Mouse (Mus musculus) megakaryocyte, embryonic 14.5 days (primary cell): ENCODE data around the gene Tln1. TPM values are rescaled to one million over a fixed set of nuclear protein-coding genes. Genes with fewer than 3 reads are reported as not detected.

Experiments used
- H3K27me3 ChIP-seq: replicated peaks from 2 replicates; pipeline ENCODE3; 2012; ENCODE audit warnings: inconsistent platforms
- H3K36me3 ChIP-seq: replicated peaks from 2 replicates; pipeline ENCODE3; 2012; ENCODE audit warnings: low read length, inconsistent platforms, mixed read lengths
- H3K4me1 ChIP-seq: 2 replicates; pipeline ENCODE4 v1.6.1; 2012; ENCODE audit warnings: inconsistent platforms
- H3K4me3 ChIP-seq: replicated peaks from 2 replicates; pipeline ENCODE3; 2012; ENCODE audit warnings: moderate library complexity, mild to moderate bottlenecking, inconsistent platforms
- H3K9me3 ChIP-seq: 2 replicates; pipeline ENCODE4 v1.6.1; 2012; ENCODE audit warnings: inconsistent platforms
- FLI1 ChIP-seq: IDR thresholded peaks from 2 replicates; pipeline ENCODE4 v1.6.1; 2012; ENCODE audit warnings: low read length, inconsistent platforms, mixed read lengths
- GATA1 ChIP-seq: IDR thresholded peaks from 3 replicates; pipeline ENCODE4 v1.6.1; 2012; ENCODE audit warnings: mixed read lengths, low read length, inconsistent platforms, borderline replicate concordance
- polyA plus RNA-seq: library from polyadenylated mRNA; stranded (reverse); fragments of >175 nt; gene quantifications from 2 replicates; pipeline ENCODE4 v1.2.3, GENCODE M21; 2012; ENCODE audit warnings: low replicate concordance; ENCODE audit not compliant: insufficient read depth

Gene Tln1
- polyA plus RNA-seq, 1 experiment = 823 TPM

GRCm38 (mm10) chr4:43482591-43482990 lies 79.9 kb downstream of the Tln1 start:
- Histone ChIP-seq H3K9me3 (peaks cover 6% of the 10 kb centered on the region; the same call in 1 of the 2 replicates), H3K4me1 (peaks cover 48% of the 10 kb centered on the region), H3K27me3 (peaks cover 17% of the 10 kb centered on the region), H3K4me3 (peak overlapping the region; percentile 82), H3K36me3 (no peaks in the 10 kb centered on the region)
- TF ChIP-seq GATA1 (no peak), FLI1 (no peak)

GRCm38 (mm10) chr4:43481894-43482456 lies 80.5 kb downstream of the Tln1 start:
- Histone ChIP-seq H3K4me1 (peaks cover 48% of the 10 kb centered on the region), H3K36me3 (no peaks in the 10 kb centered on the region), H3K27me3 (peaks cover 17% of the 10 kb centered on the region), H3K4me3 (peak overlapping the region; percentile 82), H3K9me3 (peaks cover 6% of the 10 kb centered on the region; the same call in 1 of the 2 replicates)
- TF ChIP-seq GATA1 (no peak; the same call in 2 of the 3 replicates), FLI1 (0 out of 2 replicates have a peak, but pooled peaks have one; percentile 20)

Other genes with a start within 250 kb of the Tln1 start
- 11.5 and 32.0 TPM in 2 replicates for gene Rusc2, start 180.7 kb downstream of the Tln1 start, polyA plus RNA-seq
- gene Fam166b, start 133.6 kb downstream of the Tln1 start, polyA plus RNA-seq = 0.55 TPM in 1 of 2 replicates, not detected in the other
- gene Tesk1, start 120.8 kb downstream of the Tln1 start, polyA plus RNA-seq = 28.2 and 39.0 TPM in 2 replicates
- gene Cd72, start 108.1 kb downstream of the Tln1 start, polyA plus RNA-seq = 3.1 and 26.7 TPM in 2 replicates
- gene Sit1, start 79.0 kb downstream of the Tln1 start, polyA plus RNA-seq = 3.9 TPM in 1 of 2 replicates, not detected in the other
- gene Ccdc107, start 69.8 kb downstream of the Tln1 start, polyA plus RNA-seq = 74.6 and 104 TPM in 2 replicates
- gene Arhgef39, start 63.0 kb downstream of the Tln1 start, polyA plus RNA-seq = 9.6 and 20.9 TPM in 2 replicates
- gene Car9, start 55.7 kb downstream of the Tln1 start, polyA plus RNA-seq = 1.4 and 11.2 TPM in 2 replicates
- gene Tpm2, start 38.9 kb downstream of the Tln1 start, polyA plus RNA-seq = 4.7 TPM in 1 of 2 replicates, not detected in the other
- gene Creb3, start 359 bp downstream of the Tln1 start, polyA plus RNA-seq = 2.7 TPM in 1 of 2 replicates, not detected in the other
- gene Rgp1, start 16.0 kb upstream of the Tln1 start, polyA plus RNA-seq = 26.9 and 28.2 TPM in 2 replicates
- gene Gba2, start 16.2 kb upstream of the Tln1 start, polyA plus RNA-seq = 9.1 and 40.1 TPM in 2 replicates
- gene Msmp, start 21.8 kb upstream of the Tln1 start, polyA plus RNA-seq = not detected in 2 replicates
- not detected in 2 replicates for gene Npr2, start 69.2 kb upstream of the Tln1 start, polyA plus RNA-seq
- not detected in 2 replicates for gene Spag8, start 90.9 kb upstream of the Tln1 start, polyA plus RNA-seq
- gene Hint2, start 93.8 kb upstream of the Tln1 start, polyA plus RNA-seq = 8.0 and 30.1 TPM in 2 replicates
- gene Tmem8b, start 106.3 kb upstream of the Tln1 start, polyA plus RNA-seq = 2.8 TPM in 1 of 2 replicates, not detected in the other
- 0.29 TPM in 1 of 2 replicates, not detected in the other for gene Fam221b, start 106.5 kb upstream of the Tln1 start, polyA plus RNA-seq
- not detected in 2 replicates for gene Olfr70, start 138.1 kb upstream of the Tln1 start, polyA plus RNA-seq
- gene Olfr71, start 147.6 kb upstream of the Tln1 start, polyA plus RNA-seq = not detected in 2 replicates
- gene Hrct1, start 164.5 kb upstream of the Tln1 start, polyA plus RNA-seq = 0.12 TPM in 1 of 2 replicates, not detected in the other
- gene Spaar, start 167.3 kb upstream of the Tln1 start, polyA plus RNA-seq = not detected in 2 replicates
- not detected in 2 replicates for gene Olfr159, start 208.3 kb upstream of the Tln1 start, polyA plus RNA-seq